Mouse (Mus musculus) right cerebral cortex, adult 18-20 months (tissue): ENCODE data around the gene Gm20388.
"Not testable (repeated sequence)": the region's sequence is repeated elsewhere in the genome, so short reads cannot be mapped to it uniquely, and the experiment has no call there.

Source experiments
- DNase-seq: peaks from one replicate; pipeline ENCODE4 v3.0.0; 2022; ENCODE audit warnings: mixed read lengths

The Gm20388 gene

GRCm38 (mm10) chr8:123213118-123213772 lies 3302.6 kb downstream of the Gm20388 start:
- no peak for DNase-seq

GRCm38 (mm10) chr8:123215430-123215829 lies 3304.8 kb downstream of the Gm20388 start:
- no peak for DNase-seq

- no peak for DNase-seq
Observed at GRCm38 (mm10) chr8:123220917-123221316, 3310.3 kb downstream of the Gm20388 start.

- DNase-seq, result peak; percentile 96
Observed at GRCm38 (mm10) chr8:123224278-123225266, 3313.9 kb downstream of the Gm20388 start, which contains the start of gene Cdk10. Gene Cdk10 (plus strand): TSS chr8:123224842.

GRCm38 (mm10) chr8:123228416-123228815 lies 3317.8 kb downstream of the Gm20388 start:
- peak; percentile 48 for DNase-seq

- DNase-seq, result not testable (repeated sequence)
Observed at GRCm38 (mm10) chr8:123230326-123230725, 3319.7 kb downstream of the Gm20388 start.

- DNase-seq, result no peak
Observed at GRCm38 (mm10) chr8:123231742-123232141, 3321.1 kb downstream of the Gm20388 start.

- DNase-seq, result peak; percentile 54
Observed at GRCm38 (mm10) chr8:123232553-123232952, 3321.9 kb downstream of the Gm20388 start.

GRCm38 (mm10) chr8:123233300-123233699 lies 3322.7 kb downstream of the Gm20388 start:
- DNase-seq, result no peak

- no peak for DNase-seq
Observed at GRCm38 (mm10) chr8:123233760-123234159, 3323.1 kb downstream of the Gm20388 start.

- DNase-seq, result peak; percentile 90
Observed at GRCm38 (mm10) chr8:123234918-123235519, 3324.4 kb downstream of the Gm20388 start.

- DNase-seq, result peak; percentile 92
Observed at GRCm38 (mm10) chr8:123235520-123236497, 3325.2 kb downstream of the Gm20388 start, which contains the start of gene Spata2l. Gene Spata2l (minus strand): TSS chr8:123236233.

GRCm38 (mm10) chr8:123239398-123239797 lies 3328.8 kb downstream of the Gm20388 start:
- DNase-seq, result no peak

GRCm38 (mm10) chr8:123242107-123242923 lies 3331.7 kb downstream of the Gm20388 start:
- DNase-seq, result no peak

- DNase-seq, result no peak
Observed at GRCm38 (mm10) chr8:123243053-123243452, 3332.4 kb downstream of the Gm20388 start.

GRCm38 (mm10) chr8:123244382-123244781 lies 3333.7 kb downstream of the Gm20388 start:
- no peak for DNase-seq

GRCm38 (mm10) chr8:123245543-123245942 lies 3334.9 kb downstream of the Gm20388 start:
- DNase-seq, result no peak

GRCm38 (mm10) chr8:123247748-123248147 lies 3337.1 kb downstream of the Gm20388 start:
- DNase-seq, result no peak

- DNase-seq, result no peak
Observed at GRCm38 (mm10) chr8:123248596-123248995, 3338.0 kb downstream of the Gm20388 start.

GRCm38 (mm10) chr8:123250940-123251339 lies 3340.3 kb downstream of the Gm20388 start:
- DNase-seq, result no peak

- no peak for DNase-seq
Observed at GRCm38 (mm10) chr8:123252925-123253324, 3342.3 kb downstream of the Gm20388 start.
